Mouse (Mus musculus) myocyte (in vitro differentiated cells): ENCODE measurements at regions not wholly inside any gene's neighbourhood (a gene's known extent, or its start where the extent isn't known, plus 50 kb on each side); places are given as distances from the start of the nearest gene placed in this dataset.

ENCODE experiments used
- MYOD1 ChIP-seq, 3 experiments: IDR thresholded peaks; one replicate each; pipeline ENCODE4 v1.6.1; 2011; ENCODE audit warnings: control low read depth in 2 of 3, low read depth in 2 of 3, mild to moderate bottlenecking in 2 of 3, moderate library complexity in 1 of 3; ENCODE audit not compliant: insufficient read length in 2 of 3, control insufficient read depth in 1 of 3
- MYOG ChIP-seq, 3 experiments: IDR thresholded peaks; one replicate each; pipeline ENCODE4 v1.6.1; 2011; ENCODE audit warnings: control low read depth in 2 of 3, low read depth in 2 of 3, mild to moderate bottlenecking in 2 of 3; ENCODE audit not compliant: insufficient read length in 2 of 3, control insufficient read depth in 1 of 3, insufficient read depth in 1 of 3
- POLR2A ChIP-seq: IDR thresholded peaks from one replicate; pipeline ENCODE4 v1.6.1; 2011; ENCODE audit warnings: low read depth, mild to moderate bottlenecking, control low read depth, moderate library complexity; ENCODE audit not compliant: insufficient read length
- TCF12 ChIP-seq: IDR thresholded peaks from one replicate; pipeline ENCODE4 v1.6.1; 2011; ENCODE audit warnings: mild to moderate bottlenecking, control low read depth; ENCODE audit not compliant: poor library complexity, insufficient read depth, severe bottlenecking

GRCm38 (mm10) chr3:145224040-145224439 is 68.2 kb upstream of the Col24a1 start:
- no peak for TF ChIP-seq POLR2A
- TF ChIP-seq TCF12 = no peak
- TF ChIP-seq MYOD1 (IDR thresholded peaks at IDR 0.05; ENCODE audit: control insufficient read depth in 1 of 3, insufficient read length in 2 of 3, low read depth in 2 of 3) = no peak
- no peak for TF ChIP-seq MYOG (IDR thresholded peaks at IDR 0.05; ENCODE audit: control insufficient read depth in 1 of 3, insufficient read depth in 1 of 3, insufficient read length in 2 of 3, low read depth in 2 of 3)
